Mouse (Mus musculus): Measurements from ENCODE around the gene Stat4.

DNA sequence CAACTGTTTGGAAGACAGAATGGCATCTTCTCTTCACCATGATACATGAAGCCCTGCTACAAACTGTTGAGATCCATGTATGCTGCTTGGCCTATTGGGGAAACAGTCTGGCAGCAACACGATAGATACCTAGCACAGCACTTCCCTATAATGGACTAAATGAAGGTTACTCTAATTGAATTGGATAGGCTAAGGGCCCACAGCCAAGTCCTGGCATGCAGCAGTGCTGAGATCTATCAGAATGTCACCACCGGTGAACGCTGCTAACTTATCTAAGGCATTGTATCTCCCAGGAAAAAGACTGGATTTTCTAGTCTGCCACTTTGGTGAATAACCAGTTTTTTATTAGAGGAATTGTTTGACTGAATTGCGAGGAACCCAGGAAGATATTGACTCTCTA lies 39.8 kb upstream of the Stat4 start:
- no peak for TF ChIP-seq POLR2A (IDR thresholded peaks at IDR 0.05; ENCODE audit: low read depth, low read length)
- TF ChIP-seq CTCF (conservative IDR thresholded peaks at IDR 0.05; ENCODE audit: insufficient read depth, insufficient read length, low read depth, low read length) = no peak
